Mouse (Mus musculus) intestine, embryonic 16.5 days (tissue): ENCODE data around the gene Trip10. TPM values are rescaled to one million over a fixed set of nuclear protein-coding genes. Genes with fewer than 3 reads are reported as not detected.

Experiments
- ATAC-seq: fragments of 200-750 bp; cut with Nextera tagmentation; 2 replicates; pipeline ENCODE4 v1.8.0; 2017; ENCODE audit warnings: moderate TSS enrichment, moderate library complexity
- H3K27ac ChIP-seq: fragments of 300-500 bp; sonication (generic); 2 replicates; pipeline ENCODE4 v1.5.1; 2014; ENCODE audit warnings: mild to moderate bottlenecking, low read length
- H3K27me3 ChIP-seq: fragments of 300-500 bp; sonication (generic); replicated peaks from 2 replicates; pipeline ENCODE4 v1.6.1; 2014; ENCODE audit warnings: low read length, control low read depth, mixed read lengths; ENCODE audit not compliant: control insufficient read depth, insufficient read depth
- H3K36me3 ChIP-seq: fragments of 300-500 bp; sonication (generic); 2 replicates; pipeline ENCODE4 v1.6.1; 2014; ENCODE audit warnings: low read length, control low read depth; ENCODE audit not compliant: control insufficient read depth, insufficient read depth
- H3K4me1 ChIP-seq: fragments of 300-500 bp; sonication (generic); 2 replicates; pipeline ENCODE4 v1.6.1; 2014; ENCODE audit warnings: low read length, control low read depth, mixed read lengths; ENCODE audit not compliant: control insufficient read depth, insufficient read depth
- H3K4me2 ChIP-seq: fragments of 300-500 bp; sonication (generic); 2 replicates; pipeline ENCODE4 v1.6.1; 2014; ENCODE audit warnings: low read depth, low read length, control low read depth
- H3K4me3 ChIP-seq: fragments of 300-500 bp; sonication (generic); 2 replicates; pipeline ENCODE4 v1.5.1; 2014; ENCODE audit warnings: mild to moderate bottlenecking, low read length
- H3K9ac ChIP-seq: fragments of 300-500 bp; sonication (generic); 2 replicates; pipeline ENCODE4 v1.6.1; 2014; ENCODE audit warnings: low read depth, low read length
- H3K9me3 ChIP-seq: fragments of 300-500 bp; sonication (generic); 2 replicates; pipeline ENCODE4 v1.6.1; 2016; ENCODE audit warnings: low read length, control low read depth; ENCODE audit not compliant: control insufficient read depth
- WGBS: fragments of 180-500 bp; shearing (Covaris S2); extraction: QIAGEN DNeasy Blood & Tissue Kit; methylation state at CpG from one replicate; pipeline ENCODE4 v1.1.7; 2014; 5-methylcytosine and 5-hydroxymethylcytosine counted together
- polyA plus RNA-seq: library from polyadenylated mRNA; unstranded; fragments of >200 nt; fragmentation: Nextera tagmentation; extraction: Ambion mirVana; gene quantifications from 2 replicates; pipeline ENCODE4 v1.2.1, GENCODE M21; 2015

Trip10 gene
- polyA plus RNA-seq: 46.9 and 47.4 TPM in 2 replicates

- peaks cover 6% of the 10 kb centered on the region for H3K36me3 ChIP-seq
- WGBS: under 1% methylated on average over 50 of the region's 52 CpGs
- peak within 1 kb of the TSS; percentile 90 for H3K27ac ChIP-seq
- peak; percentile 40 for ATAC-seq
- peak within 1 kb of the TSS; percentile 88 for H3K4me3 ChIP-seq
- H3K4me2 ChIP-seq: peak within 1 kb of the TSS; percentile 94
- H3K4me1 ChIP-seq: peaks cover 21% of the 10 kb centered on the region
- H3K9ac ChIP-seq: peak within 1 kb of the TSS; percentile 81
- no peaks in the 10 kb centered on the region for H3K27me3 ChIP-seq
- no peaks in the 10 kb centered on the region for H3K9me3 ChIP-seq
These were observed at the start of gene Trip10 for GRCm38 (mm10) chr17:57249186-57250181. Gene Trip10 (plus strand): TSS chr17:57249455.

GRCm38 (mm10) chr17:57201841-57202724, 47.2 kb upstream of the Trip10 start:
- H3K4me3 ChIP-seq: no peak overlapping the region
- no peaks in the 10 kb centered on the region for H3K27me3 ChIP-seq
- no peaks in the 10 kb centered on the region for H3K36me3 ChIP-seq
- no peak overlapping the region for H3K9ac ChIP-seq
- no peak overlapping the region for H3K27ac ChIP-seq
- WGBS: 57% methylated on average over 10 of the region's 10 CpGs
- H3K4me1 ChIP-seq: no peaks in the 10 kb centered on the region
- no peak overlapping the region for H3K4me2 ChIP-seq
- ATAC-seq: peak; percentile 86
- H3K9me3 ChIP-seq: no peaks in the 10 kb centered on the region

DNA sequence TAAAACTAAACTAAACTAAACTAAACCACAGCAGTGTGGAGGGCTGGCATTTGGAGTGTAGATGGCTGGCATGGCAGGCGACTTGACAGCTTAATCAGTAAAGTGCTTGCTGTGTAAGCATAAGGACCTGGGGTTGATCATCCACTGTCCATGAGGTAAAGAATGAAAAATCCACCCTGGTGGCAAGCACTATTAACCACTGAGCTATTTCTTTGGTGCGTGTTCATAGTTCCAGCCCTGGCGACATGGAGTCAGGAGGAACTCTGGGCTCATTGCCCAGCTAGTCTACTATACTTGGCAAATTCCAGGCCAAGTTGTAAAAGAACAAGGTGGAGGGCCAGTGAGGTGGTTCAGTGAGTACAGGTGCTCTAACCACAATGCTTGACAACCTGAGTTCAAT, 41.3 kb upstream of the Trip10 start:
- ATAC-seq: no peak
- Histone ChIP-seq H3K9ac (no peak overlapping the region), H3K36me3 (no peaks in the 10 kb centered on the region), H3K4me2 (no peak overlapping the region), H3K4me3 (no peak overlapping the region), H3K27me3 (no peaks in the 10 kb centered on the region), H3K27ac (no peak overlapping the region), H3K9me3 (no peaks in the 10 kb centered on the region), H3K4me1 (no peaks in the 10 kb centered on the region)
- WGBS: 86% methylated on average over 3 of the region's 3 CpGs

DNA sequence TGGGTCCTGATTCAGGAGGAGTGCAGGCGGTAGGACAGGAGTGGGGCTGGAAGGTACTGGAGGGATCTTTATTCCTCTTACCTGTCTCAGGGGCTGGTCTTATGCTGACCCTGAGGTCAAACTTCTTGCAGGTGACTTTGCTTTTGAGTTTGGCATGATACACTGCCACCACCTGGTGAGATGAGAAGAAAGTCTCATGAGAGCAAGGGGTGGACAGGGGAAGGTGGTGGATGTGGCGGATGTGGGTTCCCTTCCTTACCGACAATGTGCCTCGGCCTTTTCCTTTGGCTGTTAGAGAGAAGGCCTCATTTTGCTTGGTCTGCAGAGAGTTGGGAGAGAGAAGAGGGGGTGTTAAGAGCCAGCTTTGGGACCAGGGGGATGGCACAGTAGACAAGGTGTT, 39.9 kb upstream of the Trip10 start:
- Histone ChIP-seq H3K4me3 (no peak overlapping the region), H3K9me3 (no peaks in the 10 kb centered on the region), H3K36me3 (no peaks in the 10 kb centered on the region)

GRCm38 (mm10) chr17:57211501-57211900, 37.8 kb upstream of the Trip10 start:
- WGBS: 64% methylated on average over 9 of the region's 9 CpGs
- no peak for ATAC-seq
- no peak overlapping the region for H3K9ac ChIP-seq
- H3K36me3 ChIP-seq: no peaks in the 10 kb centered on the region
- no peaks in the 10 kb centered on the region for H3K9me3 ChIP-seq
- H3K4me1 ChIP-seq: 0 out of 2 replicates have a peak, but pooled peaks cover 2% of the 10 kb centered on the region
- no peaks in the 10 kb centered on the region for H3K27me3 ChIP-seq
- no peak overlapping the region for H3K4me2 ChIP-seq
- no peak overlapping the region for H3K4me3 ChIP-seq
- H3K27ac ChIP-seq: no peak overlapping the region

More for the DNA sequence above, 39.9 kb upstream of the Trip10 start:
- 62% methylated on average over 4 of the region's 4 CpGs for WGBS
- H3K27ac ChIP-seq: no peak overlapping the region
- no peaks in the 10 kb centered on the region for H3K4me1 ChIP-seq
- no peak for ATAC-seq
- H3K27me3 ChIP-seq: no peaks in the 10 kb centered on the region
- H3K4me2 ChIP-seq: no peak overlapping the region
- H3K9ac ChIP-seq: no peak overlapping the region

GRCm38 (mm10) chr17:57214676-57215387, 34.4 kb upstream of the Trip10 start:
- WGBS: 40% methylated on average over 13 of the region's 13 CpGs
- no peak overlapping the region for H3K4me2 ChIP-seq
- 0 out of 2 replicates have a peak, but pooled peaks cover 2% of the 10 kb centered on the region for H3K4me1 ChIP-seq
- no peaks in the 10 kb centered on the region for H3K36me3 ChIP-seq
- no peak overlapping the region for H3K9ac ChIP-seq
- peak; percentile 26 for ATAC-seq
- no peaks in the 10 kb centered on the region for H3K9me3 ChIP-seq
- no peak overlapping the region for H3K4me3 ChIP-seq
- no peaks in the 10 kb centered on the region for H3K27me3 ChIP-seq
- no peak overlapping the region for H3K27ac ChIP-seq

DNA sequence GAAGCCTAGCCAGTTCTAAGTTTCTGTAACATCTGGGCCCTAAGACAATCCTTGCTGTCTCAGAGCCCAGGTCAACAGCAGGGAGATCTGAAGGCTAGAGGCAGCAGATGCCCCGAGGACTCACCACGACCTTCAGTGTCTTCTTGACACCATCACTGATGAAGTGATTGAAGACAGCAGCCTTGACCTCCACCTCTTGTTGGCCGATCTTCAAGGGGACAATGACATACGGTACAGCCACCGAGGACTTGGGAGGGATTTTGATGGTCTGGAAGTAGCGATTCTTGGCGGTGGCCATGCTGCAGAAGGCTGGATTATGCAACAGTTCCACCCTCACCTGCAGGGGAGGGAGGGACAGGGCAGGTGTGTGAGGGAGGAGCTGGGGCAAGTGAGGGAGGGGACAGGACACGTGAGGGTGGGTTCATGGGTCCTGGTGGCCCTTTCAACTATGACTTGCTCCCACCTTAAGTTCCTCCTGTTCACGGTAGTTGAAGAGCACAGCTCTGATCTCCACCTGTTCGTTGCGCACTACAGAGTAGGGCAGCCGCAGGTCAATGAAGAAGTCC, 30.8 kb upstream of the Trip10 start:
- H3K9ac ChIP-seq: no peak overlapping the region
- H3K4me2 ChIP-seq: no peak overlapping the region
- H3K36me3 ChIP-seq: no peaks in the 10 kb centered on the region
- no peak for ATAC-seq
- no peaks in the 10 kb centered on the region for H3K9me3 ChIP-seq
- H3K27ac ChIP-seq: no peak overlapping the region
- no peak overlapping the region for H3K4me3 ChIP-seq
- H3K27me3 ChIP-seq: no peaks in the 10 kb centered on the region; the same call in 1 of the 2 replicates
- H3K4me1 ChIP-seq: 0 out of 2 replicates have a peak, but pooled peaks cover 2% of the 10 kb centered on the region
- 74% methylated on average over 12 of the region's 12 CpGs for WGBS

GRCm38 (mm10) chr17:57219167-57219883, 29.9 kb upstream of the Trip10 start:
- Histone ChIP-seq H3K4me3 (no peak overlapping the region), H3K9ac (no peak overlapping the region), H3K27ac (no peak overlapping the region), H3K9me3 (no peaks in the 10 kb centered on the region), H3K4me2 (no peak overlapping the region), H3K27me3 (no peaks in the 10 kb centered on the region; the same call in 1 of the 2 replicates), H3K36me3 (no peaks in the 10 kb centered on the region), H3K4me1 (0 out of 2 replicates have a peak, but pooled peaks cover 2% of the 10 kb centered on the region)
- WGBS: 21% methylated on average over 11 of the region's 11 CpGs
- peak; percentile 52 for ATAC-seq
